Mouse (Mus musculus): ENCODE results near the gene 2900026A02Rik. TPM values are rescaled to one million over a fixed set of nuclear protein-coding genes. Genes with fewer than 3 reads are reported as not detected.

The 2900026A02Rik gene
- polyA plus RNA-seq, 2 experiments, result 7.1 to 13.6 TPM

DNA sequence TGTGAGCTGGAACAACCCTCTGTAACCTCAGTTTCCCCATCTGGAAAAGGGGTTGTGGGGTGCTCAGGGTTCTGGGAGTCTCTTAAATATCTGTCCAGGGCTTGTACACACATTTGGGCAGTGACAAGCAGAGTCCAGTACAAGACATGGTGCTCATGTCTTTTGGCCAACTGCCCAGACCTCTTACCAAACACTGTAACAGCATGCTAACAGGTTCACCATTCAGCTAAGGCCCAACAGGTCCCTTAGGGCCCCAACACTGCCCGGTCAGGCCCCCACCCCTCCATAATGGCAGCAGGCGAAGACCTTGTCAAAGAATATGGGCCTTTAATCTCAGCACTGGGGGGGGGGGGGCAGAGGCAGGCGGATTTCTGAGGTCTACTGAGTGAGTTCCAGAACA is 113.3 kb downstream of the 2900026A02Rik start:
- H3K4me1 ChIP-seq (ENCODE audit: control insufficient read depth, insufficient read depth, low read length), result peaks cover 19% of the 10 kb centered on the region
- H3K4me2 ChIP-seq (replicated peaks; ENCODE audit: low read depth, low read length, severe bottlenecking), result no peak overlapping the region
- no peak overlapping the region for H3K4me3 ChIP-seq (replicated peaks; ENCODE audit: low read length)
- ATAC-seq (ENCODE audit: low FRiP score, low read depth) (no peak), DNase-seq (ENCODE audit: low spot score) (no peak)
- H3K27ac ChIP-seq (replicated peaks; ENCODE audit: low read depth, low read length), result no peak overlapping the region
- H3K9me3 ChIP-seq (ENCODE audit: control insufficient read depth, low read length), result no peaks in the 10 kb centered on the region
- no peak for TF ChIP-seq POLR2A (IDR thresholded peaks at IDR 0.05; ENCODE audit: borderline replicate concordance, extremely low read depth, insufficient read depth, insufficient read length)
- no peaks in the 10 kb centered on the region for H3K36me3 ChIP-seq (ENCODE audit: control insufficient read depth, insufficient read depth, low read length)
- H3K27me3 ChIP-seq (ENCODE audit: control insufficient read depth, insufficient read depth, low read length), result no peaks in the 10 kb centered on the region
- no peak overlapping the region for H3K9ac ChIP-seq (ENCODE audit: low read depth, low read length, severe bottlenecking)
- 41% methylated on average over 2 of the region's 3 CpGs for WGBS

DNA sequence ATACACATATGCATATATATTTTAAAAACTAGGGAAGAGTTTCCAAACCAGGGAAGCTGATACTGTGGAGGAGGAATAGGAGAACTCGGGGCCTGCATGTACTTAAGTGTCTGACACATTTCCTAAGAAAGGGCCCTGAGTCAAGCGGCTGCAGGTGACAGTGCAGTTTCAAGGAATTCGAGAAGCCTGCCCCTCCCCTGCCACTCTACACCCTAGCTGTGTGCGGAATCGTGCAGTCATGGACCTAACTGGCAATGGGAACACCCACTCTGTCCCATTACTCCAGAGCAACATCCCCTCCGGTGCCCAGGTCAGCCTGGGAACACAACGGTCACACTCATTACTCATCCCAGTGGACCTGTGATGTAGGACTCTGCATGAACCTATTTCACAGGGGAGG is 114.4 kb downstream of the 2900026A02Rik start:
- Histone ChIP-seq H3K27ac (replicated peaks; ENCODE audit: low read depth, low read length) (no peak overlapping the region), H3K9ac (ENCODE audit: low read depth, low read length, severe bottlenecking) (no peak overlapping the region), H3K4me1 (ENCODE audit: control insufficient read depth, insufficient read depth, low read length) (peaks cover 16% of the 10 kb centered on the region), H3K27me3 (ENCODE audit: control insufficient read depth, insufficient read depth, low read length) (no peaks in the 10 kb centered on the region), H3K9me3 (ENCODE audit: control insufficient read depth, low read length) (no peaks in the 10 kb centered on the region), H3K4me2 (replicated peaks; ENCODE audit: low read depth, low read length, severe bottlenecking) (no peak overlapping the region), H3K36me3 (ENCODE audit: control insufficient read depth, insufficient read depth, low read length) (no peaks in the 10 kb centered on the region), H3K4me3 (replicated peaks; ENCODE audit: low read length) (no peak overlapping the region)
- ATAC-seq (ENCODE audit: low FRiP score, low read depth) (no peak), DNase-seq (ENCODE audit: low spot score) (no peak)
- TF ChIP-seq POLR2A (IDR thresholded peaks at IDR 0.05; ENCODE audit: borderline replicate concordance, extremely low read depth, insufficient read depth, insufficient read length), result no peak
- WGBS, result 52% methylated on average over 7 of the region's 7 CpGs

DNA sequence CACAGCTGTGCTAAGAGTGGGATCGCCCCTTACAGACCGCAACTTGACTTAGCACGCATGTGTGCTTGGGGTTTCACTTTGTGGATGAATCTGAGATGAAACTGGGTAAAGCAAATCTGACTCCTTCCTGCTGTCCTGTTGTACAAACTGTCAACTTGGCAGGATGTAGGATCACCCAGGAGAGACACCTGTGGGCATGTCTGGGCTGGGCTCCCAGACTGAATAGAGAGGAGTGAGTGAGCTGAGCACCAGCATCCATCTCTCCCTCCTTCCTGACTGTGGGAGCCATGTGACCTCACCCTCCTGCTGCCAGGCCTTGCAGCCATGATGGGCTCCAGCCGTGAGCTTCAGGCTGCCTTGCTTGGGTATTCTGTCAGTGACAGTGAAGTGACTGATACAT is 115.6 kb downstream of the 2900026A02Rik start:
- H3K9me3 ChIP-seq (ENCODE audit: control insufficient read depth, low read length), result no peaks in the 10 kb centered on the region
- no peak overlapping the region for H3K4me3 ChIP-seq (replicated peaks; ENCODE audit: low read length)
- no peak for ATAC-seq (ENCODE audit: low FRiP score, low read depth)
- no peak overlapping the region for H3K9ac ChIP-seq (ENCODE audit: low read depth, low read length, severe bottlenecking)
- peaks cover 9% of the 10 kb centered on the region; the same call in 1 of the 2 replicates for H3K4me1 ChIP-seq (ENCODE audit: control insufficient read depth, insufficient read depth, low read length)
- H3K36me3 ChIP-seq (ENCODE audit: control insufficient read depth, insufficient read depth, low read length), result no peaks in the 10 kb centered on the region
- no peak overlapping the region for H3K4me2 ChIP-seq (replicated peaks; ENCODE audit: low read depth, low read length, severe bottlenecking)
- no peak for DNase-seq (ENCODE audit: low spot score)
- TF ChIP-seq POLR2A (IDR thresholded peaks at IDR 0.05; ENCODE audit: borderline replicate concordance, extremely low read depth, insufficient read depth, insufficient read length), result no peak
- no peak overlapping the region for H3K27ac ChIP-seq (replicated peaks; ENCODE audit: low read depth, low read length)
- 76% methylated on average over 4 of the region's 4 CpGs for WGBS
- H3K27me3 ChIP-seq (ENCODE audit: control insufficient read depth, insufficient read depth, low read length), result no peaks in the 10 kb centered on the region

DNA sequence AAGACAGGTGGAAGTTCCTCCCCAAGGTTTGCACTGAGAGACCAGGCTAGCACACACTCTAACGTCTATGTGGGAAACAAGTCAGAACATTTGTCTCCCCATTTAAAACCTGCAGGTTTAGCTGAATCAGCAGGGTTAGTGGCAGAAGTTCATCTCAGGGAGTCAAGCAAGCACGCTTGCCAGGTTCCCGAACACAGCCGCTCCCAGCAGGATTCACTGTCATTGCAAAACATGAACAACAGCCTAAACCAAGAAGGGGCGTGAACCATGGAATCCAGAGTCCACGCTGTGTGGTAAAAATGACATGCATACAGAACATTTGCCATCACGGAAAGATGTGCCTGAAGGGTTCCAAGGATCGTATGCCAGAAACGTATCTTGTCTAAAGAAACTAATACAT is 116.0 kb downstream of the 2900026A02Rik start:
- no peak overlapping the region for H3K9ac ChIP-seq (ENCODE audit: low read depth, low read length, severe bottlenecking)
- DNase-seq (ENCODE audit: low spot score) (no peak), ATAC-seq (ENCODE audit: low FRiP score, low read depth) (no peak)
- H3K27me3 ChIP-seq (ENCODE audit: control insufficient read depth, insufficient read depth, low read length), result no peaks in the 10 kb centered on the region
- no peak overlapping the region for H3K27ac ChIP-seq (replicated peaks; ENCODE audit: low read depth, low read length)
- no peaks in the 10 kb centered on the region for H3K36me3 ChIP-seq (ENCODE audit: control insufficient read depth, insufficient read depth, low read length)
- WGBS, result 74% methylated on average over 9 of the region's 9 CpGs
- H3K4me2 ChIP-seq (replicated peaks; ENCODE audit: low read depth, low read length, severe bottlenecking), result no peak overlapping the region
- H3K4me3 ChIP-seq (replicated peaks; ENCODE audit: low read length), result no peak overlapping the region
- H3K4me1 ChIP-seq (ENCODE audit: control insufficient read depth, insufficient read depth, low read length), result peaks cover 9% of the 10 kb centered on the region; the same call in 1 of the 2 replicates
- no peak for TF ChIP-seq POLR2A (IDR thresholded peaks at IDR 0.05; ENCODE audit: borderline replicate concordance, extremely low read depth, insufficient read depth, insufficient read length)
- H3K9me3 ChIP-seq (ENCODE audit: control insufficient read depth, low read length), result no peaks in the 10 kb centered on the region

DNA sequence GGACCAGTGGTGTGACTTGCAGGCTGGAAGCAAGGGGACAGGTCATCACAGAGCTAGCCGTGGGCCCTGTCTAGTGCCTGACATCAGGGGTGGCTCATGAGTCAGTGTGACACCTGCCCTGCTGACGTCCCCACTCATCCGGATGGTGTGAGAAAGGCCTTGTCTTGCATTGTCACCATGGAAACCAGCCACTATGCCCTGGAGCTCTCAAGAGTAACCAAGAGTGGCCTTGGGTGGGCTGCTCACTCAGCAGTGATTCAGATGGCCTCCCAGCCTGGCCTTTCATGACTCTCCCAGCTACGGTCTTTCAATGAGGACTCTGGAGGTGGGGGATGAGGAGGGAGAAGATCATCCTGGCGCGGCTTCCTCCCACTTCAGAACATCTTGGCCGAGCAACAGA is 118.6 kb downstream of the 2900026A02Rik start:
- Histone ChIP-seq H3K27me3 (ENCODE audit: control insufficient read depth, insufficient read depth, low read length) (no peaks in the 10 kb centered on the region), H3K4me1 (ENCODE audit: control insufficient read depth, insufficient read depth, low read length) (0 out of 2 replicates have a peak, but pooled peaks cover under 1% of the 10 kb centered on the region), H3K27ac (replicated peaks; ENCODE audit: low read depth, low read length) (no peak overlapping the region), H3K4me2 (replicated peaks; ENCODE audit: low read depth, low read length, severe bottlenecking) (no peak overlapping the region), H3K9me3 (ENCODE audit: control insufficient read depth, low read length) (no peaks in the 10 kb centered on the region), H3K36me3 (ENCODE audit: control insufficient read depth, insufficient read depth, low read length) (no peaks in the 10 kb centered on the region), H3K9ac (ENCODE audit: low read depth, low read length, severe bottlenecking) (no peak overlapping the region), H3K4me3 (replicated peaks; ENCODE audit: low read length) (no peak overlapping the region)
- ATAC-seq (ENCODE audit: low FRiP score, low read depth), result no peak
- no peak for TF ChIP-seq POLR2A (IDR thresholded peaks at IDR 0.05; ENCODE audit: borderline replicate concordance, extremely low read depth, insufficient read depth, insufficient read length)
- DNase-seq (ENCODE audit: low spot score), result no peak
- 77% methylated on average over 7 of the region's 7 CpGs for WGBS

DNA sequence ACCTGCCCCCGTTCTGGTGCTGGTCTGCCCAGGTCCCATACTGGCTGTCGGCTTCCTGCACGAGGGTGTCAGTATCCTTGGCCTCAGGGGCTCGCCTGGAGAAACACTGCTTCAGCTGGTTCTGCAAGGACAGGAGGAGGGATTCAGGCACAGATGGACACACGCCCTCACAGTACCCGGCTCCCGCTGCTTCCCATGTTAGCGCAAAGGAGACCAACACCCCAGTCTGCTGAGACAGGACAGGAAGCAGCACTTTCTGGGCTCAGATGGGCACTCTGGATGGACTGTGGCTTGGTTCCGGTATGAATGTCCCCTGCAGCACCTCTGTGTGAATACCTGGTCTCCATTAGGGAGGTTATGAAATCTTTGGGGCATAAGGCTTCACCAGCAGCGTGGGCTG is 119.6 kb downstream of the 2900026A02Rik start:
- H3K4me2 ChIP-seq (replicated peaks; ENCODE audit: low read depth, low read length, severe bottlenecking), result no peak overlapping the region
- H3K9ac ChIP-seq (ENCODE audit: low read depth, low read length, severe bottlenecking), result no peak overlapping the region
- no peak overlapping the region for H3K4me3 ChIP-seq (replicated peaks; ENCODE audit: low read length)
- no peak for TF ChIP-seq POLR2A (IDR thresholded peaks at IDR 0.05; ENCODE audit: borderline replicate concordance, extremely low read depth, insufficient read depth, insufficient read length)
- no peaks in the 10 kb centered on the region for H3K27me3 ChIP-seq (ENCODE audit: control insufficient read depth, insufficient read depth, low read length)
- WGBS, result 83% methylated on average over 10 of the region's 10 CpGs
- no peaks in the 10 kb centered on the region for H3K4me1 ChIP-seq (ENCODE audit: control insufficient read depth, insufficient read depth, low read length)
- H3K36me3 ChIP-seq (ENCODE audit: control insufficient read depth, insufficient read depth, low read length), result no peaks in the 10 kb centered on the region
- H3K27ac ChIP-seq (replicated peaks; ENCODE audit: low read depth, low read length), result no peak overlapping the region
- ATAC-seq (ENCODE audit: low FRiP score, low read depth) (no peak), DNase-seq (ENCODE audit: low spot score) (no peak)
- no peaks in the 10 kb centered on the region for H3K9me3 ChIP-seq (ENCODE audit: control insufficient read depth, low read length)

Data from limb, embryonic 14.5 days (tissue).